Mouse (Mus musculus) layer of hippocampus, postnatal 36 days (tissue): ENCODE results near the gene Nepn. TPM values are rescaled to one million over a fixed set of nuclear protein-coding genes. Genes with fewer than 3 reads are reported as not detected.

Experiments
- DNase-seq, 2 experiments: peaks; one replicate each; pipeline ENCODE4 v3.0.0; 2022
- total RNA-seq, 2 experiments: library from RNA; stranded (reverse); gene quantifications; 2 replicates each; pipeline ENCODE4 v1.2.3; 2021

Nepn gene
- total RNA-seq, 2 experiments from 2014 or later = not detected

DNA sequence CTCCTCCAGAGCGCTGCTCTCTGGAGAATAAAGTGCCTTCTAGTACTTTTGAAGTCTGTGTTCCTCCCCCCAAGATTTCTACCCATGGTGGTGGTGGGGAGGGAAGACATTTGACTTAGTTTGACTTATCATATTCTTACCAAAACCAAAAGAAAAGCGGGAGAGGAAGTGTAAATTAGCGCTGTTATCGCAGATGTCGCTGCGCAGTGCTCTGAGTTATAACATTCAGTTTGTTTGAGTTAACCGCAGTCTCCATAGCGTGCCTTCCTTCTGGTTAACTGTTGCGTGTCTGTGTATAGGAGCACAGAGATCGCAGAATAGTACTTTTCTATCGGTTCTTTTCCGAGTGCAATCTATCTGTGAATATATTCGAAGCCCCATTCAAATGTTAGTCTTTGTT lies 16.4 kb downstream of the Nepn start:
- DNase-seq = no peak

DNA sequence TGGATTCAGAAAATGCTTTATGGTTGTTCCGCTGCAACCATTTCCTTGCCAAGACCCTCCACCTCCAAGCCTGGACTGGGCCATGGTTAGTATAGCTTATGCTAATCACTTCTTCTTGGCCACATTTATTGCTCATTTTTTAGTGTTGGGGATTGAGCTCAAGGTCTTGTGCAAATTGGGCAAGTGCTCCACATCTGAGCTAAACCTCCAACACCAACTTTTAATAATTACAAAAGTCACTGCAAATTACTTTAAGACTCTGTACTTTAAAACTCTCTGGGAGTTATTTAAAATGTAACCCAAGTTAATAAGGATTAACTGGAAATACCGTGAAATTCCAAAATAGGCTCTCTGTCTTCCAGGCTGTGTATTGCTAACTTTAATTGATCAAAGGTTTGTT lies 18.8 kb downstream of the Nepn start:
- no peak for DNase-seq

DNA sequence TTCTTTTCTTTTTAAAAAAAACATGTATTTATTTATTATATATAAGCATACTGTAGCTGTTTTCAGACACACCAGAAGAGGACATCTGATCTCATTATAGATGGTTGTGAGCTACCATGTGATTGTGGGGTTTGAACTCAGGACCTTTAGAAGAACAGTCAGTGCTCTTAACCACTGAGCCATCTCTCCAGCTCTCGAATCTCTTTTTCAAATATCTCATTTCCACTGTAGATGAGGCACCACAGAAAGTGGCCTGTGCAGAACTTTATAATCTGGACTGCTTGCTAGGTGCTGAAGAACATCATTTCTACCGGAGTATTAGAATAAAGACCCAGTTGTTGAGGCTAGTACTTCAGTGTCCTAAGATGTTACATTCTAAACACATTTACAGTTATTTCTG lies 26.2 kb downstream of the Nepn start:
- DNase-seq = no peak

DNA sequence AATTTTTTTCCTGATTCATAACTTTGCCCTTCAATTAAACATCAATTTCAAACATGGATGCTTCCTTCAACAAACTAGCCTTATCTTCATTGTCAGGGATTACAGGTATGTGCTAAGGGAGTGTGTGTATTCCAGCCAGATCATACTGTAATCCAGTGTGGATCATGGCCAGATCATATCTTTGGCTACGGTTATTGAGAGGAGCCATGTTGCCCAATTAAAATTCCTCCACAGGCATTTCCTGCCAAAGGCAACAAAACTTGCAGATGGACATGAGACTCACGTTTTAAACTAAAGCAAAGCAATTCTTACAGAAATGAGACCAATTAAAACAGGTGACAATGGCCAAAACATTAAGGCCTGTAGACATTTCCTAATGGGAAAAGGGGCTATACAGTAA lies 27.7 kb downstream of the Nepn start:
- no peak for DNase-seq

DNA sequence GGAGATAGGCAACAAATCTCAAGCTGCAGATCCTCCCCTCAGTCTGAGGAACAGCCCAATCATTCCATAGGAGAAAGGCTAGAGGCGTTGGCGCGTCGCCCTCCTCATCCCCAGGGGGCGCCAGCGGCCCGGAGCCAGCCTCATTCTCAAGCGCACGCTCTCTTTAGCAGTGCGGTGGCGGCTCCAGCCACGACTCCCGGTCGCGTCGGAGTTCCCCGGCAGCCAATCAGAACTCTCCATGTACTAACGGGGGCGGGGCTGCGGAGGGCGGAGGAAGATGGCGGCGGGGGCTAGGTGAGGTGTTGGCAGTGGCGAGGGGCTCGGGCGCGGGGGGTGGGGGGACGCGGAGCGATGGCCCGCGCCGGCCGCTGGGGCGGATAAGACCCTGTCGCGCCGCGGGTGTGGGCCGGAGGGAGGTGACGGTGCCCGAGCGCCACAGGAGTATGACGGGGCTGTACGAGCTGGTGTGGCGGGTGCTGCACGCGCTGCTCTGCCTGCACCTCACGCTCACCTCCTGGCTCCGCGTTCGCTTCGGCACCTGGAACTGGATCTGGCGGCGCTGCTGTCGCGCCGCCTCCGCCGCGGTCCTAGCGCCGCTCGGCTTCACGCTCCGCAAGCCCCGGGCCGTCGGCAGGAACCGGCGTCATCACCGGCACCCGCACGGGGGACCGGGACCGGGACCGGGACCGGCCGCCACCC lies 28.7 kb downstream of the Nepn start, which contains the start of gene Nus1:
Gene Nus1 (plus strand): TSS at position 249 of the 699 bp plus-strand sequence.
- peak; percentile 95 for DNase-seq

DNA sequence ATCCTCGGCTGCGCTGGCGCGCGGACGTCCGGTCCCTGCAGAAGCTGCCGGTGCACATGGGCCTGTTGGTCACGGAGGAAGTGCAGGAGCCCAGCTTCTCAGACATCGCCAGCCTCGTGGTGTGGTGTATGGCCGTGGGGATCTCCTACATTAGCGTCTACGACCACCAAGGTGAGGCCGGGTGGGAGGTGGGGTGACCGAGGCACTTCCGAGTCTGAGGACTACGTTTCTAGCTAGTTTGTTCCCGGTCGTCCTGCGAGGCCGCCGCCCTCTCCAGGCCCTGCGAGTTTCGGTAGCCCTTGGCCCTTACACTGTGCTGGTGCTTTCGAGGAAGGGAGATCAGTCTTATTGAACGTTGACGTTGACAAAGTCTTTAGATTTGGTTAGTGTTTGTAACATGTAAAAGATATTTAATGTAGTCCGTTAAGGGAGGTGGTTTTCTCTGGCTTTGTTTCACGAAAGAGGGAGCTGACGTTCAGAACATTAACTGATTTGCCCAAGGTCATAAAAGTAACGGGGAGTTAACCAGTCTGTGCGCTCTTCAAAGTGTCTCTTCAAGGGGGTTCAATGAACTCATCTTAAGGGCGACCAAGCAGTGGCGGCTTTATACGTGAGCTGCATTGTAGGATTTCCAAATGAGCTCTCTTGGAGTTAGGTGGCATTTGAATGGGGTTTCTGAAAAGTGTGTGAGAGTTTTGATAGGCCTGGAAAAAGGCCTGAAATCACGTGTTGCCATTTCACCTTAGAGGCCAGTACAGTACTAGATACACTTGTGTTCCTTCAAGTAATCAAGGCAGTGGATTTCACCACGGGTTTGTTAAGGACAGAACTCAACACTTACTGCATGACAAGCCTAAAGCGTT lies 29.5 kb downstream of the Nepn start:
- DNase-seq = no peak

DNA sequence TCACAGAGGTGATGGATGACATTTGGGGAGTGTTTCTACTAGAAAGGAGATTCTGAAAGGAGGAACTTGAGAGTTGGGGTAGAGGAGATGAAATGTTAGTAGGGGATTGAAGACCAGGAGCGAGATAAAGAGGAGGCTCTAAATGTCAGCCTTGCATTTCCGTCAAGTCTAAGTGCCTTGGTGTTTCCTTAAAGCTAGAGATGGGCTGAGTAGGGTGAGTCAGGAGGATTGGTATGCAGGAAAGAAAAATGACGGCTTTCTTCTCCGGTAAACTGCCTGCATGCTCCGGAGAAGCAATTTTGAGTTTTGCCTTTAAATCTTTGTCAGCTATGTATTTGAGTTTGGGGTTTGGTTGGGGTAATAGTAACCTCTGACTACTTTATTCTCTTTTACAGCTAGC lies 30.2 kb downstream of the Nepn start:
- no peak for DNase-seq

DNA sequence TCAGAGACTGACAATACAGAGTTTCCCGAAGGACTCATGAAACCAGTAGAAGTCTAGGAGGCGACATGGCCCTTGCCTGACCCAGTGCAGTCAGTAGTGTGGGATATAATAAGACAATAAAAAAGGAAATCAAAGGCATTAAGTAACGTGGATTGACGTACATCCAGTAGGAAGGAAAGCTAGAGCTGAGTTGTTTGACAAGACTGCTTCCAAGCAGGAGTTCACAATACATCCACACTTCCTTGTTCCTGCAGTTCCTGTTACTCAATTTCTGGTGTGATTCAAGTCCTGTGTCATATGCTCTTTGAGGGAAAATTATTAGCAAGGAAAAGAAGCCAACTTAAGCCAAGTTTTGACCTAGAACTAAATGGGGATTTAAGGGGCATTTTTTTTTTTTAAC lies 30.6 kb downstream of the Nepn start:
- no peak for DNase-seq

DNA sequence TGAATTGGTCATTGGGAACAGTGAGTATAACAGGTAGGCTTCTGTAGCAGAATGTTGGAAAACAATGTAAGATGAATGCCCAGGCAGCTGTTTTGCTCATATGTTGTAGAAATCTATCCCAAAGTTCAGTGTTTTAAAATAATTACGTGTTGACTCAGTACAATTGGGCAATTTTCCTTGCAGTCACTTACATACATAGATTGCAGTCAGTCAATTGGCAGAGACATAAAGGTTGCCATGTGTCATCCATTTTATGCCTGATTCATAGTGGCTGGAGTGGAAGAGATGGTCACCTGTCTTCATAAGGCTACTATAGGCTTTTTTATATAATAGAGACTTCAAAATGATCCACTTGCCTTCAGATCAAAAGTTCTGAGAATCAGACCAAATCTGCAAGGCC lies 31.8 kb downstream of the Nepn start:
- no peak for DNase-seq

DNA sequence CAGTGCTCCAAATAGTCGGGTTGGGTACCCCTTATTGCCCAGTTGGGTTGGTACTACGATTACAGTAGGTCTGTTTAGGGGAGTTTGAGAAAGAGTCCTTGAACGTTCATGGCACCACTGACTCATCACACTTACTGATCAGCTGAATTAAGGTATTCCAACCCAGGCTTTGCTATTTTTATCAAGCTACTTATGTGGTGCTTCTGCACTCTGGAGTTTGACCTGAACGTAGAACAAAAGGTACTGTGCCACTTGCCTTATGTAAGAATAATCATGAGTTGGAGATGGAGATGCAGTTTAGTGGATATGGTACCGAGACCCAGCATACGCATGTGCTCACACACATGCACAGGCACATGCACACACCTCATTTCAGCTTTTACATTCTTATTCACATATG lies 32.9 kb downstream of the Nepn start:
- DNase-seq = no peak

DNA sequence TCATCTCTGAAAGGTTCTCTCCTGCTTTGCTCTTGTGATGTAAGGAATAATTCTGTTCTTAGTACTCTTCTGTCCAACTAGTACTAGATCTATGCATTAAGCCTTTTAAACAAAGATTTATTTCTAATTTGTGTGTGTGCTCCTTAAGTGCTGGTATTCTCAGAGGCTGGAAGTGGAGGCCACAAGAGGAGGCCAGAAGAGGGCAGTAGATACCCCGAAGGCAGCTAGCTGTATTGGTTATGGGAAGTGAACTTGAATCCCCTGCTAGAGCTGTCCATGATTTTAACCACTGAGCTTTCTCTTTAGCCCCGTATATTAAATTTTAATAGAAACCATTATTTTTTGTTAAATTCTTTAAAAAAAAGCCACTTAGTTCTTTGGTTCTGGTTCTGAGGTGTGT lies 34.3 kb downstream of the Nepn start:
- DNase-seq = peak in 1 of 2 experiments; percentile 11

DNA sequence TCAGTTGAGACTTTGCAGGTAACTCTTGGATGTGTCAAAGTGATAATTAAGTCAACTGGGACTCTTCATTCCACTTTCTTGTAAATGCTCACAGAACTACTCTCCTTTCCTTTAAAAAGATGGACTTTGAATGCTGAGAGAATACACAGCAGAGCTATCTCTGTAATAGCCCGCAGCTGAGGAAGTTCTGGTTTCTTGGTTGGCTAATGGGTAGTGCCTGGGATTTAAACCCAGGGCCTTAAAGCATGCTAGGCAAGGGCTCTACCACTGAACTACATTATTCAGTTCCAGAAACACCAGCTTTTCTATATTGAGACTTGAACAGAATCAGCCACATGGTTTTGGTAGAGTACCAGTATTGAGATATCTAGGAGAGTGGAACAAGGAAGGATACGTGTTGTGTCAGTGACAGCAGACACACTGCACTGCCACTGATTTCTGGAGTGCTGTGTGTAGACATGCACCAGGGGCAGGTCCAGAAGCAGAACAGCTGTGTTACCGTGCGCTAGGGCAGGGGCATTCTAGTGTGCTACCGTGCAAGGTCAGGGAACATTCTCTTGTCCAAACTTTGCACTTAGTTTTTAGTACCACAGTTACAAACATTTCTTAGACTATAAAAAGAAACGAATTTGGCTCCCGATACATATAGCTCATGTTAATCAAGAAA lies 37.7 kb downstream of the Nepn start:
- no peak for DNase-seq

DNA sequence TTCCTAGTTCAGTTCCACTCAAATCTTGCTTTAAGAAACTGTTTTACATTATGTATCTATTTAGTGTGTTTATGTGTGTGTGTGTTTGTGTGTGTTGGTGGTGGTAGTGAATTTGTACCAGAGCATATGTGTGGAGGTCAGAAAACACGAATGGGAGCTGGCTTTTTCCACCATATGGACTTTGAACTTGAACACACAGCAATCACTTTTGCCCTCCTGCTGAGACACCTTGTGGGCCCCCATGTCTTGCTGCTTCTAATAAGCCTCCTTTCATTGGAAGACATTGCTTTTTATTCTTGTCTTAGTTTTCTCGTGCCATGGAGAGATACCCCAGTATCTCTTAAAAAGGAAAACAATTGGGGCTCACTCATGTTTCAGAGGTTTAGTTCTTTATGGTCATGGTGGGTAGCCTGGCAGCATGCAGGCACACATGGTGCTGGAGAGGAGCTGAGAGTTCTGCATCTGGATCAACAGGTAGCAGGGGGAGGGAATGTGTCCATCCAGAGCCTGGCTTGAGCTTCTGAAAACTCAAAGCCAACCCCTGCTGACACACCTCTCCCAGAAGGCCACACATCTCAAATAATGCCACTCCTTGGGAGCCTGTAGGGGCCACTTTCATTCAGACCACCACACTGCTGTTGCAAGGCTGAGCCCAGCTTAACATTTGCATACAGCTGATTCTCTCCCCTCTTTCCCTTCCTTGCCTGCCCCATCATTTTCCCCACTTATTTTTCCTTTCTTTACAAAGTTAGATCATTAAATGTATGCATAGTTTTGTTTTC lies 39.1 kb downstream of the Nepn start:
- no peak for DNase-seq

DNA sequence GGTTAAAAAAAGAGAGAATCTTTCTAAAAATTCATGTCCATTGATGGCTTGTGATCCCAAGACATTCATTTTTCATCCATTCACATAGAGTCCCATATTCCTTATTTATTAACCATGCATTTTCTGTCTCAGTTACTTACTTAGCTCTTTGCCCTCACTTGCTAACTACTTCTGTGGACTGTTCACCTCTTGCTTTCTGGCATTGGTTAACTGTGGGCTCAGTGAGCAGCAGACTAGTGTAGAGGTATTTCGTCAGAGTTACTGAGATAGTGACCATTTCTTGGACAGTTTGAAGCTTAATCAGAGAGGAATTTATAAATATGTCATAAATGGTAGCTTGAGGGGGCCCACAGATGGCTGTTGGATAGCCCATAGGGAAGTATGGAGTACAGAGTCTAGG lies 42.2 kb downstream of the Nepn start:
- no peak for DNase-seq

DNA sequence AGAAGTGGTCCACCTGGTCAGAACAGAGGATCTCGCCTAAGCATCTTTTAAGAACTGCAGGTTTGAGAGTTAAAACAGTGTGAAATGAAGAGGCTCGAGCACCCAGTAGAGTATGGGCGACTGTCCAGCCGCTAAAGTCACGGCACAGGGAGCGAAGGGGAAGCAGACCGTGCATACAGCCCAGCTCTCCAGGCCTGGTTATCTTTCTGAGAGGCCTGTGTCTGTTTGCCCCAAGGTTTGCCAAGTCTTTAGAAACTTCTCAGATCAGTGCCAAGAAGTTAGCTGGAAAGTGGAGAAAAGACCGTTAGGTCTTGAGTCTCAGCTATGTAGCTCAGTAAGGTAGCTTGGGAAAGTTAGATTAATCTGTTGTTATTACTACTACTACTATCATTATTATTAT lies 46.1 kb downstream of the Nepn start:
- no peak for DNase-seq

Other genes starting within 250 kb of the Nepn start
- not detected for gene Ros1, start 193.7 kb upstream of the Nepn start, total RNA-seq
- 1 to 10 TPM; 6.5 to 6.7 TPM for gene Dcbld1, start 155.4 kb upstream of the Nepn start, total RNA-seq
- not detected for gene Gm26741, start 30.2 kb upstream of the Nepn start, total RNA-seq
- gene Gopc, start 6.8 kb upstream of the Nepn start, total RNA-seq = 10 to 100 TPM; 41.6 to 41.8 TPM
- 10 to 100 TPM; 66.9 to 69.7 TPM for gene Nus1, start 28.6 kb downstream of the Nepn start, total RNA-seq